ENCODE assay signal across 20 mouse cellular contexts in the genomic region with DNA sequence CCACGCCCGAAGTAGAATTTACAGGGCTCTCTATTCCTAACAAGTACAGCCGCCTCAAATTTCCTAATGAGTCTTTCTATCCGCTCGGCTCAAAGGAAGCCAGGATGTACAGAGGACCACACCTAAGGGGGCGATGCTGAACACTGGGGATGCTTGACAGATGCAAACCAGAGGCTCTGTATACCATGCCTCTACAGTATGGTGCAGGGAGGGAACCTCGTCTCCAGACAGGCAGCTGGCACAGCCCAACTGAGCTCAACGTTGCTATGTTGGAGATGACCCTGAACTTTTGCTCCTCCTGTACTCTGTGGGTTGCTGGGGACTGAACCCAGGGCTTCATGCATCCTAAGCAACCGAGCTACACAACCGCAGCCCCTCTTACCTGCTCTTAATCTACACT. TPM values are rescaled to one million over a fixed set of nuclear protein-coding genes. Genes with fewer than 3 reads are reported as not detected.
DNase-seq lines count a peak whose midpoint lies in the region; ATAC-seq and TF ChIP-seq lines count a peak whose summit lies in the region.
"Had no signal": no experiment of that assay in that cellular context is flagged by ENCODE, and none has a peak within 500 bp of the region (broad histone marks: within the 10 kb centered on the region; RNA-seq: fewer than 3 reads in every experiment).

No protein-coding gene starts in this region.

- no peak for TF ChIP-seq POLR2A in ES-Bruce4 (IDR thresholded peaks at IDR 0.05; ENCODE audit: insufficient read depth, low read length)

- no peak for TF ChIP-seq CTCF in hindbrain, postnatal 0 days (IDR thresholded peaks at IDR 0.05; ENCODE audit: low read depth)
- TF ChIP-seq CTCF in ES-Bruce4 (IDR thresholded peaks at IDR 0.05; ENCODE audit: low read depth, low read length) = no peak

- no peaks in the 10 kb centered on the region for H3K36me3 ChIP-seq in forebrain, embryonic 11.5 days (ENCODE audit: control insufficient read depth, insufficient read depth, low read length)
- H3K36me3 ChIP-seq in forebrain, embryonic 10.5 days (replicated peaks) = no peaks in the 10 kb centered on the region
- no peaks in the 10 kb centered on the region for H3K36me3 ChIP-seq in hindbrain, embryonic 12.5 days
- H3K36me3 ChIP-seq in hindbrain, postnatal 0 days (ENCODE audit: insufficient read depth, low read length) = no peaks in the 10 kb centered on the region
- no peaks in the 10 kb centered on the region for H3K36me3 ChIP-seq in ES-Bruce4 (ENCODE audit: control insufficient read depth, insufficient read depth, low read length, poor library complexity, severe bottlenecking)
- H3K36me3 ChIP-seq in embryonic facial prominence, embryonic 14.5 days (ENCODE audit: control insufficient read depth, insufficient read depth, low read length) = no peaks in the 10 kb centered on the region
- H3K36me3 ChIP-seq: heart, embryonic 15.5 days; kidney, embryonic 15.5 days; limb, embryonic 12.5 days; liver, embryonic 12.5 days had no signal

- H3K27ac ChIP-seq in forebrain, embryonic 11.5 days (ENCODE audit: low read depth, low read length) = no peak overlapping the region
- no peak overlapping the region for H3K27ac ChIP-seq in forebrain, embryonic 10.5 days
- H3K27ac ChIP-seq in hindbrain, embryonic 12.5 days = 0 out of 2 replicates have a peak overlapping the region, but pooled peaks have one; percentile 44
- no peak overlapping the region for H3K27ac ChIP-seq in hindbrain, postnatal 0 days
- H3K27ac ChIP-seq in ES-Bruce4 (ENCODE audit: insufficient read depth, low read length) = no peak overlapping the region
- H3K27ac ChIP-seq in embryonic facial prominence, embryonic 14.5 days (replicated peaks; ENCODE audit: low read depth, low read length) = no peak overlapping the region
- H3K27ac ChIP-seq: heart, embryonic 15.5 days; kidney, embryonic 15.5 days; limb, embryonic 12.5 days; liver, embryonic 12.5 days had no signal

- 0 out of 2 replicates have a peak, but pooled peaks have one; percentile 46 for TF ChIP-seq EP300 in ES-Bruce4 (IDR thresholded peaks at IDR 0.05; ENCODE audit: insufficient read depth, low read depth, low read length)

- 0 out of 2 replicates have a peak, but pooled peaks have one; percentile 28 for ATAC-seq in forebrain, embryonic 11.5 days (replicated peaks; ENCODE audit: low FRiP score)
- ATAC-seq in hindbrain, embryonic 12.5 days (ENCODE audit: low FRiP score) = 0 out of 2 replicates have a peak, but pooled peaks have one; percentile 46
- ATAC-seq in hindbrain, postnatal 0 days = no peak
- ATAC-seq in embryonic facial prominence, embryonic 14.5 days (ENCODE audit: low read depth) = 0 out of 2 replicates have a peak, but pooled peaks have one; percentile 21
- ATAC-seq: intestine, embryonic 16.5 days; liver, embryonic 12.5 days had no signal

- no peak overlapping the region for H3K4me3 ChIP-seq in forebrain, embryonic 11.5 days (ENCODE audit: low read depth, low read length)
- H3K4me3 ChIP-seq in forebrain, embryonic 10.5 days = no peak overlapping the region
- H3K4me3 ChIP-seq in hindbrain, embryonic 12.5 days = no peak overlapping the region
- H3K4me3 ChIP-seq in hindbrain, postnatal 0 days (ENCODE audit: low read length) = no peak overlapping the region
- H3K4me3 ChIP-seq in ES-Bruce4 (ENCODE audit: low read depth, low read length) = no peak overlapping the region
- no peak overlapping the region for H3K4me3 ChIP-seq in embryonic facial prominence, embryonic 14.5 days (ENCODE audit: low read depth, low read length)
- H3K4me3 ChIP-seq: erythroblast, embryonic 14.5 days; limb, embryonic 12.5 days; liver, embryonic 12.5 days had no signal

- H3K4me2 ChIP-seq in forebrain, embryonic 11.5 days (ENCODE audit: low read depth, low read length, severe bottlenecking) = no peak overlapping the region
- H3K4me2 ChIP-seq in hindbrain, embryonic 12.5 days (replicated peaks) = no peak overlapping the region; the same call in 1 of the 2 replicates
- H3K4me2 ChIP-seq in hindbrain, postnatal 0 days (ENCODE audit: low read depth, low read length) = no peak overlapping the region
- no peak overlapping the region for H3K4me2 ChIP-seq in embryonic facial prominence, embryonic 14.5 days (ENCODE audit: low read depth, low read length)

- H3K27me3 ChIP-seq in forebrain, embryonic 11.5 days (ENCODE audit: control insufficient read depth, insufficient read depth, low read length) = peaks cover 17% of the 10 kb centered on the region
- peaks cover 57% of the 10 kb centered on the region for H3K27me3 ChIP-seq in forebrain, embryonic 10.5 days (ENCODE audit: poor library complexity, severe bottlenecking)
- H3K27me3 ChIP-seq in hindbrain, embryonic 12.5 days = peaks cover 29% of the 10 kb centered on the region
- H3K27me3 ChIP-seq in hindbrain, postnatal 0 days (ENCODE audit: insufficient read depth, low read length) = no peaks in the 10 kb centered on the region
- H3K27me3 ChIP-seq in ES-Bruce4 (ENCODE audit: control insufficient read depth, insufficient read depth, low read length, poor library complexity, severe bottlenecking) = no peaks in the 10 kb centered on the region
- H3K27me3 ChIP-seq in embryonic facial prominence, embryonic 14.5 days (replicated peaks; ENCODE audit: control insufficient read depth, insufficient read depth, low read length) = peaks cover 37% of the 10 kb centered on the region

- peaks cover 2% of the 10 kb centered on the region; the same call in 1 of the 2 replicates for H3K4me1 ChIP-seq in forebrain, embryonic 11.5 days (replicated peaks; ENCODE audit: control insufficient read depth, insufficient read depth, low read length)
- H3K4me1 ChIP-seq in forebrain, embryonic 10.5 days = peaks cover 39% of the 10 kb centered on the region
- peaks cover 20% of the 10 kb centered on the region for H3K4me1 ChIP-seq in hindbrain, embryonic 12.5 days
- H3K4me1 ChIP-seq in hindbrain, postnatal 0 days (ENCODE audit: insufficient read depth, low read length) = peaks cover 4% of the 10 kb centered on the region; the same call in 1 of the 2 replicates
- H3K4me1 ChIP-seq in ES-Bruce4 (ENCODE audit: control insufficient read depth, insufficient read depth, low read length) = peaks cover 6% of the 10 kb centered on the region
- no peaks in the 10 kb centered on the region; the same call in 1 of the 2 replicates for H3K4me1 ChIP-seq in embryonic facial prominence, embryonic 14.5 days (ENCODE audit: control insufficient read depth, insufficient read depth, low read length)

- 29% methylated on average over 10 of the region's 10 CpGs for WGBS in forebrain, embryonic 11.5 days
- 33% methylated on average over 10 of the region's 10 CpGs for WGBS in forebrain, embryonic 10.5 days
- WGBS in hindbrain, embryonic 12.5 days = 39% methylated on average over 10 of the region's 10 CpGs
- 54% methylated on average over 10 of the region's 10 CpGs for WGBS in hindbrain, postnatal 0 days
- 33% methylated on average over 10 of the region's 10 CpGs for WGBS in embryonic facial prominence, embryonic 14.5 days

- H3K9ac ChIP-seq in forebrain, embryonic 11.5 days (ENCODE audit: low read length) = no peak overlapping the region
- no peak overlapping the region for H3K9ac ChIP-seq in hindbrain, embryonic 12.5 days
- no peak overlapping the region for H3K9ac ChIP-seq in hindbrain, postnatal 0 days (replicated peaks; ENCODE audit: low read length)
- H3K9ac ChIP-seq in ES-Bruce4 (ENCODE audit: low read depth, poor library complexity, severe bottlenecking) = no peak overlapping the region
- no peak overlapping the region for H3K9ac ChIP-seq in embryonic facial prominence, embryonic 14.5 days (ENCODE audit: low read depth, low read length)
- H3K9ac ChIP-seq: heart, embryonic 15.5 days; kidney, embryonic 15.5 days; limb, embryonic 12.5 days; liver, embryonic 12.5 days; lung, embryonic 14.5 days had no signal

- no peak for DNase-seq in forebrain, embryonic 11.5 days (ENCODE audit: low spot score)
- no peak for DNase-seq in forebrain, embryonic 10.5 days (ENCODE audit: extremely low spot score, low spot score)
- no peak for DNase-seq in hindbrain, postnatal 0 days (ENCODE audit: low spot score)
- no peak for DNase-seq in embryonic facial prominence, embryonic 14.5 days (ENCODE audit: low spot score)
- no peak for DNase-seq in lung, postnatal 25 days (ENCODE audit: low spot score)
- no peak for DNase-seq in lung, postnatal 10 days
- DNase-seq: adrenal gland, postnatal 10 days; cerebellum, adult 11 months; gastrocnemius, postnatal 10 days; heart, adult 11 months; thymus, postnatal 14 days had no signal

- H3K9me3 ChIP-seq in forebrain, embryonic 11.5 days (ENCODE audit: control insufficient read depth, low read length) = no peaks in the 10 kb centered on the region
- H3K9me3 ChIP-seq in forebrain, embryonic 10.5 days = no peaks in the 10 kb centered on the region
- H3K9me3 ChIP-seq in hindbrain, embryonic 12.5 days (replicated peaks) = no peaks in the 10 kb centered on the region
- H3K9me3 ChIP-seq in hindbrain, postnatal 0 days (ENCODE audit: low read length) = no peaks in the 10 kb centered on the region
- H3K9me3 ChIP-seq in ES-Bruce4 (replicated peaks; ENCODE audit: control insufficient read depth, insufficient read depth, low read length, poor library complexity, severe bottlenecking) = no peaks in the 10 kb centered on the region
- H3K9me3 ChIP-seq in embryonic facial prominence, embryonic 14.5 days (ENCODE audit: control insufficient read depth, low read length) = no peaks in the 10 kb centered on the region
- H3K9me3 ChIP-seq: heart, embryonic 15.5 days; kidney, embryonic 15.5 days; limb, embryonic 12.5 days; liver, embryonic 12.5 days had no signal

RNA-seq across cellular contexts. Expression of a gene that starts 30.0 kb away (rescaled TPM):
- polyA plus RNA-seq in forebrain, embryonic 11.5 days (2014; fragmentation: Nextera tagmentation; extraction: Ambion mirVana) = 141 and 155 TPM in 2 replicates
- 131 and 132 TPM in 2 replicates for polyA plus RNA-seq in forebrain, embryonic 10.5 days (2016; fragmentation: Nextera tagmentation; extraction: Ambion mirVana)
- 139 TPM in 2 replicates for polyA plus RNA-seq in hindbrain, embryonic 12.5 days (2016; fragmentation: Nextera tagmentation; extraction: Ambion mirVana)
- 355 and 356 TPM in 2 replicates for total RNA-seq in hindbrain, postnatal 0 days (2014; rRNA removed)
- polyA plus RNA-seq in hindbrain, postnatal 0 days (2015; fragmentation: Nextera tagmentation; extraction: Ambion mirVana) = 235 and 242 TPM in 2 replicates
- 224 and 253 TPM in 2 replicates for polyA plus RNA-seq in ES-Bruce4 (2011; ENCODE audit: insufficient read depth, insufficient read length, low read depth, missing spikeins)
- polyA plus RNA-seq in embryonic facial prominence, embryonic 14.5 days (2014; fragmentation: Nextera tagmentation; extraction: Ambion mirVana) = 182 and 193 TPM in 2 replicates
